Mouse (Mus musculus): Measurements from ENCODE around the gene Csnk1g1. TPM values are rescaled to one million over a fixed set of nuclear protein-coding genes. Genes with fewer than 3 reads are reported as not detected.

The Csnk1g1 gene
- 5.7 and 5.9 TPM in 2 replicates for polyA plus RNA-seq (2012)

GRCm38 (mm10) chr9:65908394-65909300, at the start of gene Csnk1g1, which contains the start of gene Trip4:
Gene Csnk1g1, plus strand, starts transcription at chr9:65908924.
Gene Trip4, minus strand, starts transcription at chr9:65908794.

GRCm38 (mm10) chr9:65890143-65890628, 18.5 kb upstream of the Csnk1g1 start, which contains the start of gene Pclaf:
Gene Pclaf, plus strand, starts transcription at chr9:65890237.

GRCm38 (mm10) chr9:66059583-66060307, 151.0 kb downstream of the Csnk1g1 start, which contains the start of gene Ppib:
Gene Ppib, plus strand, starts transcription at chr9:66060222.

GRCm38 (mm10) chr9:66069583-66069982, 160.9 kb downstream of the Csnk1g1 start, which contains the start of gene Snx22:
Gene Snx22, minus strand, starts transcription at chr9:66069719.

Other genes with a start within 250 kb of the Csnk1g1 start
- gene Oaz2, start 240.9 kb upstream of the Csnk1g1 start, polyA plus RNA-seq (2012) = 107 and 109 TPM in 2 replicates
- gene Zfp609, start 81.4 kb upstream of the Csnk1g1 start, polyA plus RNA-seq (2012) = 51.1 and 61.3 TPM in 2 replicates
- 5.3 and 9.3 TPM in 2 replicates for gene Pclaf, start 18.7 kb upstream of the Csnk1g1 start, polyA plus RNA-seq (2012)
- gene Trip4, start 130 bp upstream of the Csnk1g1 start, polyA plus RNA-seq (2012) = 2.2 and 3.1 TPM in 2 replicates
- gene Ppib, start 151.3 kb downstream of the Csnk1g1 start, polyA plus RNA-seq (2012) = 243 and 332 TPM in 2 replicates
- gene Snx22, start 160.8 kb downstream of the Csnk1g1 start, polyA plus RNA-seq (2012) = 0.78 and 0.82 TPM in 2 replicates
- 189 and 200 TPM in 2 replicates for gene Snx1, start 217.7 kb downstream of the Csnk1g1 start, polyA plus RNA-seq (2012)
- 26.3 and 26.5 TPM in 2 replicates for gene Ciao2a, start 217.7 kb downstream of the Csnk1g1 start, polyA plus RNA-seq (2012)
- gene Dapk2, start 249.3 kb downstream of the Csnk1g1 start, polyA plus RNA-seq (2012) = 1.8 and 2.3 TPM in 2 replicates

Data from megakaryocyte-erythroid progenitor cell, adult 5 weeks (primary cell).